Mouse (Mus musculus) liver, postnatal 0 days (tissue): Measurements from ENCODE around the gene Hist1h3b.

ENCODE experiments used
- CTCF ChIP-seq: sonication (generic); IDR thresholded peaks from 2 replicates; pipeline ENCODE4 v1.5.1; 2016; ENCODE audit warnings: antibody characterized with exemption, low read depth
- EP300 ChIP-seq: IDR thresholded peaks from 2 replicates; pipeline ENCODE4 v1.6.1; 2016; ENCODE audit warnings: antibody characterized with exemption, low read depth, mild to moderate bottlenecking

- TF ChIP-seq CTCF = no peak
- no peak for TF ChIP-seq EP300
Observed at GRCm38 (mm10) chr13:23742007-23742406, 10.1 kb upstream of the Hist1h3b start.
